Mouse (Mus musculus) myocyte (in vitro differentiated cells): ENCODE measurements around the gene Stambpl1. TPM values are rescaled to one million over a fixed set of nuclear protein-coding genes. Genes with fewer than 3 reads are reported as not detected.
A peak's percentile ranks its signal among the peaks of the same experiment; 100 is the strongest.

ENCODE experiments used
- H3K27me3 ChIP-seq: one replicate; pipeline ENCODE4 v1.6.1; 2011; ENCODE audit not compliant: control insufficient read depth, insufficient read depth, insufficient read length
- H3K36me3 ChIP-seq: one replicate; pipeline ENCODE4 v1.6.1; 2011; ENCODE audit not compliant: control insufficient read depth, insufficient read depth
- H3K4me2 ChIP-seq: one replicate; pipeline ENCODE4 v1.6.1; 2011; ENCODE audit warnings: low read depth, control low read depth
- H3K4me3 ChIP-seq: one replicate; pipeline ENCODE4 v1.5.1; 2011; ENCODE audit warnings: mild to moderate bottlenecking, control low read depth, moderate library complexity
- H3K79me2 ChIP-seq: one replicate; pipeline ENCODE4 v1.6.1; 2011; ENCODE audit not compliant: control insufficient read depth, insufficient read depth
- H3ac ChIP-seq: one replicate; pipeline ENCODE4 v1.6.1; 2011; ENCODE audit not compliant: control insufficient read depth, insufficient read length
- CEBPB ChIP-seq: IDR thresholded peaks from 2 replicates; pipeline ENCODE4 v1.6.1; 2011; ENCODE audit warnings: mild to moderate bottlenecking, moderate library complexity; ENCODE audit not compliant: poor library complexity, insufficient read depth, severe bottlenecking
- E2F4 ChIP-seq: IDR thresholded peaks from one replicate; pipeline ENCODE4 v1.6.1; 2011; ENCODE audit warnings: mild to moderate bottlenecking, control low read depth, moderate library complexity; ENCODE audit not compliant: insufficient read depth
- MAX ChIP-seq: IDR thresholded peaks from one replicate; pipeline ENCODE4 v1.6.1; 2011; ENCODE audit warnings: low read depth, mild to moderate bottlenecking, control low read depth
- MYOD1 ChIP-seq, 3 experiments: IDR thresholded peaks; one replicate each; pipeline ENCODE4 v1.6.1; 2011; ENCODE audit warnings: control low read depth in 2 of 3, low read depth in 2 of 3, mild to moderate bottlenecking in 2 of 3, moderate library complexity in 1 of 3; ENCODE audit not compliant: insufficient read length in 2 of 3, control insufficient read depth in 1 of 3
- MYOG ChIP-seq, 3 experiments: IDR thresholded peaks; one replicate each; pipeline ENCODE4 v1.6.1; 2011; ENCODE audit warnings: control low read depth in 2 of 3, low read depth in 2 of 3, mild to moderate bottlenecking in 2 of 3; ENCODE audit not compliant: insufficient read length in 2 of 3, control insufficient read depth in 1 of 3, insufficient read depth in 1 of 3
- POLR2A ChIP-seq: IDR thresholded peaks from one replicate; pipeline ENCODE4 v1.6.1; 2011; ENCODE audit warnings: low read depth, mild to moderate bottlenecking, control low read depth, moderate library complexity; ENCODE audit not compliant: insufficient read length
- POLR2AphosphoS2 ChIP-seq: IDR thresholded peaks from one replicate; pipeline ENCODE4 v1.6.1; 2011; ENCODE audit warnings: low read depth, control low read depth; ENCODE audit not compliant: insufficient read length
- REST ChIP-seq: IDR thresholded peaks from one replicate; pipeline ENCODE4 v1.6.1; 2011; ENCODE audit warnings: mild to moderate bottlenecking, control low read depth, moderate library complexity; ENCODE audit not compliant: insufficient read depth, insufficient read length
- SRF ChIP-seq: IDR thresholded peaks from one replicate; pipeline ENCODE4 v1.6.1; 2011; ENCODE audit warnings: low read depth; ENCODE audit not compliant: control insufficient read depth, insufficient read length
- TCF12 ChIP-seq: IDR thresholded peaks from one replicate; pipeline ENCODE4 v1.6.1; 2011; ENCODE audit warnings: mild to moderate bottlenecking, control low read depth; ENCODE audit not compliant: poor library complexity, insufficient read depth, severe bottlenecking
- TCF3 ChIP-seq: IDR thresholded peaks from one replicate; pipeline ENCODE4 v1.6.1; 2011; ENCODE audit warnings: low read depth, control low read depth; ENCODE audit not compliant: insufficient read length
- USF1 ChIP-seq: IDR thresholded peaks from one replicate; pipeline ENCODE4 v1.6.1; 2011; ENCODE audit warnings: low read depth, mild to moderate bottlenecking, control low read depth, moderate library complexity
- polyA plus RNA-seq: library from polyadenylated mRNA; unstranded; fragments of >200 nt; fragmentation: generic; extraction: Trizol; gene quantifications from one replicate; pipeline ENCODE4 v1.2.1, GENCODE M21; 2012; ENCODE audit warnings: missing spikeins

Stambpl1 gene
- polyA plus RNA-seq, 1 experiment: 26.9 TPM

DNA sequence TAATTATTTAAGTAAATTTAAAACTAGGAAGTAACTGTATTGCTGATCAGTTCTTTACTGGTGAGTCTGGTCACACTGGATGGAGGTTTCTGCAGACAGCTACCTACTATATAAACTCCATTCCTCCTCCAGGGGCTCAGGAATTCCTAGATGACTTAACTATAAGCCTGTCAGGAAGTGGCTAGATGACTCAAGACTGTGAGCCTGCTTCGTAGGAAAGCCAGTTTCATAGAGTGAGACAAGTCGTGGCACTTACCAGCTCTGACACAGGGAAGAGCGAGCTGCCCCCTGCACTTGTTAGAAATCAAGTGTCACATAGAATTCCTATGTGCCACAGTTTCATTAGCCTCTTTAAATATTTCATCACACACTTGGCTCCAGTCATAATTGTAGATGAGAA is 20.9 kb upstream of the Stambpl1 start:
- Histone ChIP-seq H3ac (no peak overlapping the region), H3K36me3 (no peaks in the 10 kb centered on the region), H3K4me3 (no peak overlapping the region), H3K4me2 (peak overlapping the region; percentile 57), H3K27me3 (no peaks in the 10 kb centered on the region), H3K79me2 (no peaks in the 10 kb centered on the region)
- no peak for TF ChIP-seq MYOD1 (IDR thresholded peaks at IDR 0.05; ENCODE audit: control insufficient read depth in 1 of 3, insufficient read length in 2 of 3, low read depth in 2 of 3)
- TF ChIP-seq SRF: no peak
- no peak for TF ChIP-seq CEBPB
- no peak for TF ChIP-seq TCF12
- TF ChIP-seq E2F4: no peak
- no peak for TF ChIP-seq MYOG (IDR thresholded peaks at IDR 0.05; ENCODE audit: control insufficient read depth in 1 of 3, insufficient read depth in 1 of 3, insufficient read length in 2 of 3, low read depth in 2 of 3)
- no peak for TF ChIP-seq MAX
- no peak for TF ChIP-seq POLR2A
- TF ChIP-seq POLR2AphosphoS2: no peak
- TF ChIP-seq USF1: no peak
- no peak for TF ChIP-seq TCF3
- TF ChIP-seq REST: no peak

DNA sequence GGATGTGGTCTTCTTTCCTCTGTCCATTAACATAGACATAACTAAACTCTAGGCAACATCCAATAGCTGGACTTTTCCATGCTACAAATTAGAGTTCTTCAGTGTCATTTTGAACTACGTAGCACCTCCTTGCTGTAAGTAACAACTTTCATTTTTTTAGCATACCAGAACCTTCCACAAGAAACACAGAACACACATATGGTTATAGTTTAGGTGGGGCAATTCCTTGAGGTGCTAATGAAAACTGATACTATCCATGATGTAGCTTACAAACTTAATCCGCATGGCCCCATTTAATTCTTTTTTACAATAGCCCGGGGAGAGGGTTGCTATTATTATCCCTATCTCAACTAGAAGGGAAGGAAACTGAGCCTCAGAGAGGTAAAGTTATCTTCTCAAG is 18.0 kb upstream of the Stambpl1 start:
- H3K79me2 ChIP-seq: no peaks in the 10 kb centered on the region
- H3K4me3 ChIP-seq: no peak overlapping the region
- no peaks in the 10 kb centered on the region for H3K27me3 ChIP-seq
- H3K36me3 ChIP-seq: no peaks in the 10 kb centered on the region
- H3ac ChIP-seq: no peak overlapping the region
- H3K4me2 ChIP-seq: no peak overlapping the region
- TF ChIP-seq MYOG (IDR thresholded peaks at IDR 0.05; ENCODE audit: control insufficient read depth in 1 of 3, insufficient read depth in 1 of 3, insufficient read length in 2 of 3, low read depth in 2 of 3) (no peak), CEBPB (no peak), TCF3 (no peak), SRF (no peak), E2F4 (no peak), MYOD1 (IDR thresholded peaks at IDR 0.05; ENCODE audit: control insufficient read depth in 1 of 3, insufficient read length in 2 of 3, low read depth in 2 of 3) (no peak), REST (no peak)

GRCm38 (mm10) chr19:34179136-34179535 is 12.9 kb upstream of the Stambpl1 start:
- H3K27me3 ChIP-seq: no peaks in the 10 kb centered on the region
- no peak overlapping the region for H3ac ChIP-seq
- no peak overlapping the region for H3K4me3 ChIP-seq
- no peak overlapping the region for H3K4me2 ChIP-seq
- no peaks in the 10 kb centered on the region for H3K79me2 ChIP-seq
- no peaks in the 10 kb centered on the region for H3K36me3 ChIP-seq
- no peak for TF ChIP-seq POLR2A
- TF ChIP-seq CEBPB: peak; percentile 54; the same call in 1 of the 2 replicates
- no peak for TF ChIP-seq TCF12
- no peak for TF ChIP-seq MYOD1 (IDR thresholded peaks at IDR 0.05; ENCODE audit: control insufficient read depth in 1 of 3, insufficient read length in 2 of 3, low read depth in 2 of 3)
- TF ChIP-seq E2F4: no peak
- no peak for TF ChIP-seq USF1
- no peak for TF ChIP-seq MYOG (IDR thresholded peaks at IDR 0.05; ENCODE audit: control insufficient read depth in 1 of 3, insufficient read depth in 1 of 3, insufficient read length in 2 of 3, low read depth in 2 of 3)
- TF ChIP-seq TCF3: no peak

GRCm38 (mm10) chr19:34180316-34180715 is 11.7 kb upstream of the Stambpl1 start:
- TF ChIP-seq MYOG (IDR thresholded peaks at IDR 0.05; ENCODE audit: control insufficient read depth in 1 of 3, insufficient read depth in 1 of 3, insufficient read length in 2 of 3, low read depth in 2 of 3) (no peak), TCF3 (no peak), MYOD1 (IDR thresholded peaks at IDR 0.05; ENCODE audit: control insufficient read depth in 1 of 3, insufficient read length in 2 of 3, low read depth in 2 of 3) (peak in 1 of 3 experiments; percentile 19), SRF (no peak), CEBPB (no peak), USF1 (no peak)
- Histone ChIP-seq H3K4me3 (no peak overlapping the region), H3K79me2 (no peaks in the 10 kb centered on the region)

DNA sequence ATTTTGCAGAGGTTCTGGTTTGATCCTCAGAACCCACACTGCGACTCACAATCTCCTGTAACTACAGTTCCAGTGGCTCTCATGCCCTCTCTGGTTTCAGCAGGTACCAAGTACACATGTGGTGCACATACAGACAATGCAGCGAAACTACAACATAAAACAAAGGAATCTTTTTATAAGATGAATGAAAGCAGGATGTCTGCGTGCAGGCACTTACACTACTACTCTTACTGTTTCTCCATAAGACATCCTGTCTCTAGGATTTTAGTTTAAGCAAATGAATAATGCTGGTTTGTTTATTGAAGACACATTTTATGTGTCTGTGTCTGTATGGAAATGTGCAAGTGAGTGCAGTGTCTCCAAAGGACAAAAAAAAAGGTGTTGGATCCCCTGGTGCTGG is 10.8 kb upstream of the Stambpl1 start:
- no peak for TF ChIP-seq REST
- no peak for TF ChIP-seq TCF12
- TF ChIP-seq CEBPB: no peak
- TF ChIP-seq POLR2A: no peak
- no peak for TF ChIP-seq POLR2AphosphoS2
- no peak for TF ChIP-seq MYOG (IDR thresholded peaks at IDR 0.05; ENCODE audit: control insufficient read depth in 1 of 3, insufficient read depth in 1 of 3, insufficient read length in 2 of 3, low read depth in 2 of 3)
- no peak for TF ChIP-seq USF1
- Histone ChIP-seq H3K27me3 (no peaks in the 10 kb centered on the region), H3K36me3 (no peaks in the 10 kb centered on the region), H3ac (no peak overlapping the region), H3K4me3 (no peak overlapping the region), H3K4me2 (no peak overlapping the region), H3K79me2 (no peaks in the 10 kb centered on the region)

More at GRCm38 (mm10) chr19:34180316-34180715, 11.7 kb upstream of the Stambpl1 start:
- H3ac ChIP-seq: no peak overlapping the region
- no peaks in the 10 kb centered on the region for H3K27me3 ChIP-seq
- H3K36me3 ChIP-seq: no peaks in the 10 kb centered on the region
- H3K4me2 ChIP-seq: no peak overlapping the region
